Mouse (Mus musculus) MEL (cell line): ENCODE measurements at regions not wholly inside any gene's neighbourhood (a gene's known extent, or its start where the extent isn't known, plus 50 kb on each side); places are given as distances from the start of the nearest gene placed in this dataset.

Source experiments
- DNase-seq: peaks from one replicate; pipeline ENCODE4 v3.0.0; 2011; ENCODE audit warnings: low read depth, low spot score
- H3K27ac ChIP-seq: 2 replicates; pipeline ENCODE4 v1.5.1; 2012; ENCODE audit warnings: low read depth, mild to moderate bottlenecking, control low read depth, low read length, moderate library complexity; ENCODE audit not compliant: control insufficient read depth
- H3K27me3 ChIP-seq, 2 experiments: fragments of 150-350 bp in 1 of 2; sonication (generic) in 1 of 2; 2 replicates each; pipeline ENCODE4 v1.6.1; 2012; ENCODE audit warnings: low read length in 2 of 2, mild to moderate bottlenecking in 2 of 2, improper control_type of control experiment in 1 of 2, moderate library complexity in 1 of 2; ENCODE audit not compliant: insufficient read depth in 2 of 2, control insufficient read depth in 1 of 2
- H3K36me3 ChIP-seq, 2 experiments: 2 replicates each; pipeline ENCODE4 v1.6.1; 2012 to 2014; ENCODE audit warnings: low read length in 2 of 2, improper control_type of control experiment in 1 of 2, inconsistent platforms in 1 of 2, mild to moderate bottlenecking in 1 of 2; ENCODE audit not compliant: insufficient read depth in 2 of 2, control insufficient read depth in 1 of 2
- H3K4me1 ChIP-seq, 2 experiments: fragments of 150-350 bp in 1 of 2; sonication (generic) in 1 of 2; 2 replicates each; pipeline ENCODE4 v1.6.1; 2012; ENCODE audit warnings: low read length in 2 of 2, improper control_type of control experiment in 1 of 2, mild to moderate bottlenecking in 1 of 2; ENCODE audit not compliant: insufficient read depth in 2 of 2, control insufficient read depth in 1 of 2
- H3K4me3 ChIP-seq, 2 experiments: fragments of 150-350 bp in 1 of 2; sonication (generic) in 1 of 2; 2 replicates each; pipeline ENCODE4 v1.5.1; 2012; ENCODE audit warnings: low read depth in 2 of 2, low read length in 2 of 2, mild to moderate bottlenecking in 2 of 2, moderate library complexity in 2 of 2, control low read depth in 1 of 2, improper control_type of control experiment in 1 of 2; ENCODE audit not compliant: control insufficient read depth in 1 of 2, insufficient read depth in 1 of 2
- H3K79me2 ChIP-seq: 2 replicates; pipeline ENCODE4 v1.6.1; 2012; ENCODE audit warnings: mild to moderate bottlenecking, low read length, moderate library complexity; ENCODE audit not compliant: control insufficient read depth, poor library complexity, insufficient read depth
- H3K9ac ChIP-seq: 2 replicates; pipeline ENCODE4 v1.6.1; 2012; ENCODE audit warnings: low read depth, mild to moderate bottlenecking, control low read depth, low read length, moderate library complexity; ENCODE audit not compliant: control insufficient read depth, poor library complexity, severe bottlenecking
- H3K9me3 ChIP-seq: fragments of 150-350 bp; sonication (generic); replicated peaks from 2 replicates; pipeline ENCODE4 v1.6.1; 2012; ENCODE audit warnings: mild to moderate bottlenecking, low read length, improper control_type of control experiment, moderate library complexity; ENCODE audit not compliant: insufficient read depth
- BHLHE40 ChIP-seq: IDR thresholded peaks from 2 replicates; pipeline ENCODE4 v1.6.1; 2012; ENCODE audit warnings: low read depth, mild to moderate bottlenecking, inconsistent platforms, low read length, improper control_type of control experiment, borderline replicate concordance
- CHD2 ChIP-seq: IDR thresholded peaks from 2 replicates; pipeline ENCODE4 v1.6.1; 2011; ENCODE audit warnings: low read length, improper control_type of control experiment
- CTCF ChIP-seq, 3 experiments: IDR thresholded peaks in 2 of 3; conservative IDR thresholded peaks in 1 of 3; 2 replicates each; pipeline ENCODE4 v1.5.1; 2011 to 2012; ENCODE audit warnings: low read length in 3 of 3, low read depth in 2 of 3, mild to moderate bottlenecking in 2 of 3, improper control_type of control experiment in 1 of 3, inconsistent platforms in 1 of 3, mixed read lengths in 1 of 3, moderate library complexity in 1 of 3; ENCODE audit not compliant: control insufficient read depth in 1 of 3, insufficient read depth in 1 of 3, poor library complexity in 1 of 3, severe bottlenecking in 1 of 3
- E2F4 ChIP-seq: IDR thresholded peaks from 2 replicates; pipeline ENCODE4 v1.6.1; 2011; ENCODE audit warnings: low read depth, low read length, improper control_type of control experiment, borderline replicate concordance
- EP300 ChIP-seq, 2 experiments: IDR thresholded peaks; 2 replicates each; pipeline ENCODE4 v1.6.1; 2011; ENCODE audit warnings: improper control_type of control experiment in 2 of 2, low read length in 2 of 2, low read depth in 1 of 2, mild to moderate bottlenecking in 1 of 2
- ETS1 ChIP-seq: IDR thresholded peaks from 2 replicates; pipeline ENCODE4 v1.6.1; 2012; ENCODE audit warnings: low read depth, mild to moderate bottlenecking, inconsistent platforms, low read length, improper control_type of control experiment, moderate library complexity
- GABPA ChIP-seq: IDR thresholded peaks from 2 replicates; pipeline ENCODE4 v1.6.1; 2012; ENCODE audit warnings: low read depth, mild to moderate bottlenecking, inconsistent platforms, low read length, improper control_type of control experiment, moderate library complexity
- GATA1 ChIP-seq: IDR thresholded peaks from 2 replicates; pipeline ENCODE4 v1.6.1; 2011; ENCODE audit warnings: low read depth, low read length, improper control_type of control experiment
- HCFC1 ChIP-seq: IDR thresholded peaks from 2 replicates; pipeline ENCODE4 v1.6.1; 2012; ENCODE audit warnings: low read depth, mild to moderate bottlenecking, inconsistent platforms, low read length, improper control_type of control experiment, moderate library complexity
- KAT2A ChIP-seq: conservative IDR thresholded peaks from 2 replicates; pipeline ENCODE4 v1.6.1; 2012; ENCODE audit warnings: low read depth, low read length, improper control_type of control experiment, inconsistent platforms
- MAX ChIP-seq: IDR thresholded peaks from 2 replicates; pipeline ENCODE4 v1.6.1; 2011; ENCODE audit warnings: low read length, improper control_type of control experiment
- MAZ ChIP-seq: IDR thresholded peaks from 2 replicates; pipeline ENCODE4 v1.6.1; 2012; ENCODE audit warnings: low read depth, mild to moderate bottlenecking, inconsistent platforms, low read length, improper control_type of control experiment
- MXI1 ChIP-seq: IDR thresholded peaks from 2 replicates; pipeline ENCODE4 v1.6.1; 2011; ENCODE audit warnings: mild to moderate bottlenecking, low read depth, low read length, improper control_type of control experiment
- NELFE ChIP-seq: IDR thresholded peaks from 2 replicates; pipeline ENCODE4 v1.6.1; 2011; ENCODE audit warnings: low read depth, low read length, improper control_type of control experiment
- NRF1 ChIP-seq: IDR thresholded peaks from 2 replicates; pipeline ENCODE4 v1.6.1; 2014; ENCODE audit warnings: low read depth, mild to moderate bottlenecking, inconsistent platforms, low read length, improper control_type of control experiment, moderate library complexity; ENCODE audit not compliant: poor library complexity, insufficient read depth, severe bottlenecking
- POLR2A ChIP-seq, 2 experiments: IDR thresholded peaks; 2 replicates each; pipeline ENCODE4 v1.6.1; 2011 to 2012; ENCODE audit warnings: low read length in 2 of 2, mild to moderate bottlenecking in 2 of 2, control low read depth in 1 of 2, improper control_type of control experiment in 1 of 2, low read depth in 1 of 2, moderate library complexity in 1 of 2; ENCODE audit not compliant: control insufficient read depth in 1 of 2, insufficient read depth in 1 of 2, poor library complexity in 1 of 2
- POLR2AphosphoS2 ChIP-seq: IDR thresholded peaks from 2 replicates; pipeline ENCODE4 v1.6.1; 2011; ENCODE audit warnings: low read length, improper control_type of control experiment
- POLR2AphosphoS5 ChIP-seq: IDR thresholded peaks from 2 replicates; pipeline ENCODE4 v1.6.1; 2012; ENCODE audit warnings: low read depth, borderline replicate concordance, mild to moderate bottlenecking, inconsistent platforms, low read length, moderate library complexity, mixed read lengths
- RAD21 ChIP-seq: IDR thresholded peaks from 2 replicates; pipeline ENCODE4 v1.6.1; 2011; ENCODE audit warnings: mild to moderate bottlenecking, low read depth, low read length, improper control_type of control experiment
- RCOR1 ChIP-seq: IDR thresholded peaks from 2 replicates; pipeline ENCODE4 v1.6.1; 2012; ENCODE audit warnings: low read depth, mild to moderate bottlenecking, inconsistent platforms, low read length, improper control_type of control experiment
- SIN3A ChIP-seq: IDR thresholded peaks from 2 replicates; pipeline ENCODE4 v1.6.1; 2012; ENCODE audit warnings: low read length, improper control_type of control experiment, inconsistent platforms
- SMC3 ChIP-seq: IDR thresholded peaks from 2 replicates; pipeline ENCODE4 v1.6.1; 2011; ENCODE audit warnings: low read depth, low read length, improper control_type of control experiment
- TAL1 ChIP-seq: IDR thresholded peaks from 2 replicates; pipeline ENCODE4 v1.6.1; 2012; ENCODE audit warnings: mild to moderate bottlenecking, inconsistent platforms, low read length, moderate library complexity, mixed read lengths
- TBP ChIP-seq: IDR thresholded peaks from 2 replicates; pipeline ENCODE4 v1.8.0; 2011; ENCODE audit warnings: low read depth, low read length, improper control_type of control experiment
- TCF12 ChIP-seq: IDR thresholded peaks from 2 replicates; pipeline ENCODE4 v1.6.1; 2014; ENCODE audit warnings: low read depth, mild to moderate bottlenecking, inconsistent platforms, low read length, improper control_type of control experiment, moderate library complexity
- USF1 ChIP-seq: IDR thresholded peaks from 2 replicates; pipeline ENCODE4 v1.6.1; 2014; ENCODE audit warnings: low read depth, mild to moderate bottlenecking, inconsistent platforms, low read length, improper control_type of control experiment, moderate library complexity
- USF2 ChIP-seq, 2 experiments: IDR thresholded peaks; 2 replicates each; pipeline ENCODE4 v1.6.1; 2011 to 2012; ENCODE audit warnings: improper control_type of control experiment in 2 of 2, low read length in 2 of 2, borderline replicate concordance in 1 of 2, inconsistent platforms in 1 of 2, low read depth in 1 of 2, mild to moderate bottlenecking in 1 of 2; ENCODE audit not compliant: insufficient read depth in 1 of 2
- ZC3H11A ChIP-seq: IDR thresholded peaks from 2 replicates; pipeline ENCODE4 v1.6.1; 2012; ENCODE audit warnings: low read depth, mild to moderate bottlenecking, inconsistent platforms, low read length, improper control_type of control experiment
- ZKSCAN1 ChIP-seq: IDR thresholded peaks from 2 replicates; pipeline ENCODE4 v1.6.1; 2012; ENCODE audit warnings: low read depth, mild to moderate bottlenecking, inconsistent platforms, low read length, improper control_type of control experiment, moderate library complexity
- ZMIZ1 ChIP-seq: IDR thresholded peaks from 2 replicates; pipeline ENCODE4 v1.6.1; 2012; ENCODE audit warnings: low read depth, mild to moderate bottlenecking, inconsistent platforms, low read length, improper control_type of control experiment, moderate library complexity
- ZNF384 ChIP-seq: IDR thresholded peaks from 2 replicates; pipeline ENCODE4 v1.6.1; 2012; ENCODE audit warnings: low read depth, mild to moderate bottlenecking, inconsistent platforms, low read length, improper control_type of control experiment

DNA sequence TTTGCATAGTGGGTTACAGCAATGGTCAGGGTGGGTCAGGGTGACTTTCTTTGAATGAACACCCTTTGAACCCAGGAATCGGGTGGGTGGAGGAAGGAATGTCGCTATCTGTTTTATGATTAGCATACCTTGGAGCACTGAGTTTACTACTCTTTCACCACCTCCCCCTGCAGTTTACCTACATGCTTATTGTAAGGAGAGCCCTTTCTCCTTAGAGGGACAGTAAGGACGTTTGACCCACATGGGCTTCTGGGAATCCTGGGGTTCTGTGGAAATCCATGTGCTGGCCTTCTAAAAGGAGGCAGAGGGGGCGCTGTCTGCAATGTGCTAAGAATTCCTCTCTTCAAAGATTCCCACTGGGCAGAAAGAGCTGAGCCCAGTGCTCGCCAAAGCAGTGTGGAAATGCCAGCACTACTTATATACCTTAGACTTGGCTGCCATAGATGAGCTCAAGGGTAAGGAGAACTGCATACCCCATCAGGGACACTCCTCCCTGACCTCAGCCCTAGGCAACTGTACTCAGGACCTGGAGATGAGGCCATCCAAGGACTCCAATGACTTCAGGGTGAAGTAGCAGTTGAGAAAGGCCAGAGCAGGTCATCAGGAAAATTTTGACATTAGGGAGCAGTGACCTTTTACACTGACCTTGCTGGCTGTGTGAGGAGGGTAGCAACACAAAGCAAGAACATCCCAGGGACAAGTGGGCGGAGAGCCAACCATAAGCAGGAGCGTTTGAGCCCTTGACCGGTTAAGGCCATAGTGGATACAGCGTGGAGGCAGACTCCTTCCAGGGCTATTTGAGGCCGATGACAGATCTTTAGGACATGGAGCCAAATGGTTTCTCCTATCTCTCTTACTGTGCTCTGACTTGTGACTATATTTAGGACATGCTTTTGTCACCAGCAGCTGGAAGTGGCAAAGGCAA is 133.2 kb downstream of the Tcp10c start:
- Histone ChIP-seq H3K27ac (no peak overlapping the region), H3K9ac (no peak overlapping the region), H3K4me3 (no peak overlapping the region), H3K27me3 (no peaks in the 10 kb centered on the region), H3K9me3 (no peaks in the 10 kb centered on the region), H3K4me1 (no peaks in the 10 kb centered on the region), H3K79me2 (no peaks in the 10 kb centered on the region), H3K36me3 (no peaks in the 10 kb centered on the region)
- no peak for TF ChIP-seq RAD21
- TF ChIP-seq POLR2A (IDR thresholded peaks at IDR 0.05; ENCODE audit: control insufficient read depth in 1 of 2, insufficient read depth in 1 of 2, low read depth in 1 of 2, low read length in 2 of 2, poor library complexity in 1 of 2), result no peak
- TF ChIP-seq EP300 (IDR thresholded peaks at IDR 0.05; ENCODE audit: low read depth in 1 of 2, low read length in 2 of 2), result no peak
- no peak for TF ChIP-seq ZMIZ1
- no peak for TF ChIP-seq NRF1
- TF ChIP-seq ZC3H11A, result no peak
- TF ChIP-seq MAX, result no peak
- no peak for TF ChIP-seq SIN3A
- TF ChIP-seq CTCF (IDR thresholded peaks at IDR 0.05 in 2 of 3, conservative IDR thresholded peaks at IDR 0.05 in 1 of 3; ENCODE audit: control insufficient read depth in 1 of 3, insufficient read depth in 1 of 3, low read depth in 2 of 3, low read length in 3 of 3, poor library complexity in 1 of 3, severe bottlenecking in 1 of 3), result no peak
- TF ChIP-seq RCOR1, result no peak
- no peak for TF ChIP-seq POLR2AphosphoS2
- no peak for TF ChIP-seq SMC3
- TF ChIP-seq ZNF384, result no peak
- no peak for TF ChIP-seq POLR2AphosphoS5
- no peak for TF ChIP-seq MAZ
- TF ChIP-seq TCF12, result no peak
- TF ChIP-seq CHD2, result no peak
- TF ChIP-seq KAT2A, result no peak
- TF ChIP-seq GATA1, result no peak
- DNase-seq, result no peak

- no peak overlapping the region for H3K4me3 ChIP-seq
- no peak for DNase-seq
- no peaks in the 10 kb centered on the region for H3K79me2 ChIP-seq
- H3K27me3 ChIP-seq, result no peaks in the 10 kb centered on the region
- no peaks in the 10 kb centered on the region for H3K36me3 ChIP-seq
- H3K9ac ChIP-seq, result no peak overlapping the region
- H3K27ac ChIP-seq, result no peak overlapping the region
- no peaks in the 10 kb centered on the region for H3K4me1 ChIP-seq
- H3K9me3 ChIP-seq, result no peaks in the 10 kb centered on the region
- TF ChIP-seq CHD2, result no peak
- no peak for TF ChIP-seq NELFE
- no peak for TF ChIP-seq GABPA
- TF ChIP-seq USF2 (IDR thresholded peaks at IDR 0.05; ENCODE audit: borderline replicate concordance in 1 of 2, insufficient read depth in 1 of 2, low read depth in 1 of 2, low read length in 2 of 2), result no peak
- no peak for TF ChIP-seq TBP
- TF ChIP-seq USF1, result no peak
- TF ChIP-seq ZKSCAN1, result no peak
- no peak for TF ChIP-seq EP300 (IDR thresholded peaks at IDR 0.05; ENCODE audit: low read depth in 1 of 2, low read length in 2 of 2)
- TF ChIP-seq MXI1, result no peak
- no peak for TF ChIP-seq MAZ
- no peak for TF ChIP-seq HCFC1
- no peak for TF ChIP-seq BHLHE40
- no peak for TF ChIP-seq E2F4
- TF ChIP-seq ETS1, result no peak
- no peak for TF ChIP-seq TAL1
- TF ChIP-seq RAD21, result no peak
Observed at GRCm38 (mm10) chr17:13488608-13489324, 134.4 kb downstream of the Tcp10c start.
